Mouse (Mus musculus) thymus, adult 2 months (tissue): ENCODE data around the gene Catsper3.

ENCODE experiments used
- CTCF ChIP-seq: fragments of 200-500 bp; IDR thresholded peaks from 2 replicates; pipeline ENCODE4 v1.5.1; 2012; ENCODE audit warnings: mild to moderate bottlenecking, control low read depth, low read length, moderate library complexity, borderline replicate concordance; ENCODE audit not compliant: control insufficient read depth, poor library complexity, insufficient read depth; ENCODE audit errors: extremely low read depth
- POLR2A ChIP-seq: fragments of 200-500 bp; IDR thresholded peaks from 2 replicates; pipeline ENCODE4 v1.6.1; 2012; ENCODE audit warnings: mild to moderate bottlenecking, low read length, control low read depth, moderate library complexity; ENCODE audit not compliant: control insufficient read depth, poor library complexity, insufficient read depth; ENCODE audit errors: extremely low read depth

- no peak for TF ChIP-seq CTCF
- TF ChIP-seq POLR2A = peak; percentile 16; the same call in 1 of the 2 replicates
These were observed 9.3 kb upstream of the Catsper3 start for GRCm38 (mm10) chr13:55775056-55775455.
